Mouse (Mus musculus) v-Abl transformed pro-B cells (cell line): ENCODE results near the gene Nrxn3.

Experiments used
- in situ Hi-C, 2 experiments: fragments of 400-800 bp; cut with MboI; formaldehyde crosslinking; loops; one replicate each; pipeline ENCODE4 v1.15.1; 2025; ENCODE audit not compliant: unreplicated experiment in 2 of 2

Gene Nrxn3

DNA sequence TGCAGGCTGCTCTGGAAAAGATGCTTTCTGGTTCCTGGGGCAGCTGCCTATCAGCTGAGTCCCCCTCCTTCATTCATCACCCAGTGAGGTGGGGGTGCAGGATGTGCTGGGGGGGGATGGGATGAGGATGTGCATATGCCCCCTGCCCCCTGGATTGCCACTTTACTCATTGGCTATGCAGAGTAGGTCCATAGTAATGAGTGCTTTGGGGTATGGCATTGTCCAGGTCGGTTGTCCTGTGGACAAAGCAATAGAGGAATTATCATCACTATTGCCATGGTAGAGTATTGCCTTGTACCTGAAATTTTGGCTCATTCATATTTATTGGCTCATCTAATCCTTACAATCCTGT is 79.0 kb downstream of the Nrxn3 start:
- in situ Hi-C loops = no loop called here

DNA sequence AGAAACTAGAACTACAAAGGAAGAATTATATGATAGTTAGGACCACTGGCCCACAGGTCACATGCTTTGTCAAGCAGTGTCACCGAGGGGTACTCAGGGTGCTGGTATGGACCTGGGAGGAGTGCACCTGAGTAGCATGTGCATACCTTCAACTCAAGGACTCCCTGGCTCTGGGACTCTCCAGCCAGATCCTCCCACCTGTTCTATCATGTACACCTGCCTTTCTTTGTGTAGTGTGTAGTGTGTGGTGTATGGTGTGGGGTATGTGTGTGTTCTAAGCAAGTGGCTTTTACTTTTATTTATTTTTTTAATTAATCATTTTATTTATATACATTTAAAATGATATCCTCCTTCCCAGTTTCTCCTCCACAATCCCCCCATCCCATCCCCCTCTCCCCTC is 86.3 kb downstream of the Nrxn3 start:
- in situ Hi-C loops = no loop called here

DNA sequence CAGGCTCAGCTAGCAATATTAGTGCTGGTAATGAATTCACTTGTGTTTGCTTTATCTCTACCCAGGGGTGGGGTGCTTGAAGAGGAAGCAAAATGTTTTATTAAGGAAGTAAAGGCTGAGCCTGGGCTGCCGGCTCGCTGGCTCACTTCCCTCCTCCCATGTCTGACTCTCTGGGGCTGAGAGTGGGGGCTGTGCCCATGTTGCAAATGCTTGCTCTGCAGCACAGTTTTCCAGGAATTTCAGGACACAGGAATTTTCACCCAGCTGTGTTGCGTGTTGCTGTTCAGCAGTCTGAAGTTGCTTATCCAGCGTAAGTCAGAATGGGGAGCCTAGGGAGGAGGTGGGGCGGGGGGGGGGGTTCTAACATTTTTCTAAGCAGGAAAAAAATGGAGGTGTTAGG is 89.5 kb downstream of the Nrxn3 start:
- in situ Hi-C loops = no loop called here

- in situ Hi-C loops = no loop called here
Measured at GRCm38 (mm10) chr12:88816865-88817264, 94.2 kb downstream of the Nrxn3 start.

GRCm38 (mm10) chr12:88818622-88819334 is 96.1 kb downstream of the Nrxn3 start:
- in situ Hi-C loops = no loop called here

DNA sequence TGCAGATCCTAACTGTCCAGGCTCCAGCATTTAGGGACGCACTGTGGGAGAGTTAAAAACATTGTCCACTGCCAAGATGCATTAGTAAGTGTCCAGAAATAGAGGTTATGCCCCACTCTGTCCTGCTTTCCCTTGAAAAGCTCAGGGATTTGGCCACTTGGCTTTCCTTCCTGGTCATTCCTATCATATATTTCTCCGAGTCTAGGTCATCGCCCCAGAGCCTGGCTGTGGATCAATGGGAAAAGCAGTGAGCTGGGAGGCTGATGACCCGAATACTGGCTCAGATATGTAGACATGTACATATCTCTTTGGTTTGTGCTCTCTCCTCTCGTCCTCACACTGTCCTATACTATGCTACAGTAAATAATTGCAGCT is 96.6 kb downstream of the Nrxn3 start:
- in situ Hi-C loops = no loop called here

GRCm38 (mm10) chr12:88820131-88820530 is 97.5 kb downstream of the Nrxn3 start:
- in situ Hi-C loops = no loop called here

DNA sequence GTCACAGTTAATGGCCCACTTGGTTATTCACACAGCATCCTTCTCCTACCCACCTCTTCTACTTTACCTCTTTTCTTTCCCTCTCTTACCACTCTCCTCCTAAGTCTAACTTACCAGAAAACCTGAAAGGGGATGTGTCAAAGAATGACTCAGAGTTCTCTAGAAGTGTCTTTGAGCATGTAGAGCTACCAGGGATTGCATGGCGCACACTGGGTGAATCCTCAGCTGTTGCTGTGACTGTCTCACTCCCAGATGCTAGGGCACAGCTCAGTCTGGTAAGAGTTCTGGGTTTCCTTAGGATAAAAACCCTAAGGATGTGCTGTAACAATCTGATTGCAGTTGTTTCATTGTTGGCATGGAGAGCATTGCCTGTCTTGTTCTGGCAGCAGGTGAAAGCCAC is 108.2 kb downstream of the Nrxn3 start:
- in situ Hi-C loops = no loop called here

DNA sequence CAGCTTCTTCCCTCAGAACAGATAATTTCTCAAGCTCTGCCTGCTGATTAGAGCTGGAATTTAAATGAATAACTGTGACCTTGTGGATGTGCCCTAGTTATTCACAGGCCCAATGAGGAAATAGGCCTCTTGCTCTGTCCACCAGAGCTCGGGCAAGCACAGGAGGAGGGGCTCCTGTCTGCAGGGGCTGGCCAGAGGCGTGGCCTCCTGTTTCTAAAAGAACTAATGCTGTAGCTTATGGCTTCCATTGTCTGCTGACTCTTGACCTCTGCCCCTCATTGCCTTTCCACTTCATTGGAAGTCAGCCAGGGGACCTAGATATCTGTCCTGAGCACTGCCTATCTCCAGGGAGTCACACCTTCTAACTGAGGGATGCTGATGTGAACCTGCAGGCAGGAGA is 113.1 kb downstream of the Nrxn3 start:
- in situ Hi-C loops = no loop called here

DNA sequence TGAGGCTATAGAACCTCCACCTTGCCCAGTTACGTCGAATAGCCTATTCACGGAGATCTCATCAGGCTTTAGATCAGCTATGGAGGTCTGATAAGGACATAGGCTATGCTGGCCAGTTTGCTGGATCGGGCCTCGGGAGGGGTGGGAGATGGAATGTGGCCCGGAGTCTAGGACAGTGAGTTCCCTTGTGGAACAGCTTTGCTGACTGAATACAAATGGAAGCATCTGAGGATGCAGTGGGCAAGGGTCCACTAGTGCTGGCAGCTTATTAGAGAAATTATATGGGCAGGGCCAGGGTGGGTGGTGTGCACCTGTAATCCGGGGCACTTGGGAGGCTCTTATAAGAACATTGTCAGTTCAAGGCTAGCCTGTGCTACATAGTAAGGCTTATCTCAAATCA is 117.0 kb downstream of the Nrxn3 start:
- in situ Hi-C loops = no loop called here

DNA sequence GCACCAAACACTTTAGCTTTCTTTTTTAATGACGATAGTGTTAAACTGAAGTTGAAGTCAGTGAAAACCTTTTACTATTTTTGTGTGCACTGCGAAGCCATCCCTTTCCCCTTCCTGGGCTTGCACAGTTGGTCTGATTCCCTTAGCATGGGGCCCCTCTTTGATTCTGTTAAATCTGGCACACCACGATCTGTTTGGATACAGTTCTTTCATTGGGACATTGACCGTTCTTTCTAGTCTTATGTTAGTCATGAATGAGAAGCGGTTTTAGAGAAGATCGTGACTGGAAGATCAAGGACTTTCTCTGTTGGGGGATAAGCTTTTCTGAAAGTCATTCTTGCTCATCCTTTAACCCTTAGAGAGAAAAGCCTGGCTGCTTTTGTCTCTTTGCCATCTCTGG is 118.7 kb downstream of the Nrxn3 start:
- in situ Hi-C loops = no loop called here

- in situ Hi-C loops = no loop called here
Measured at GRCm38 (mm10) chr12:88850400-88851179, 127.9 kb downstream of the Nrxn3 start.

GRCm38 (mm10) chr12:88854039-88854438 is 131.4 kb downstream of the Nrxn3 start:
- in situ Hi-C loops = no loop called here

GRCm38 (mm10) chr12:88857701-88858100 is 135.0 kb downstream of the Nrxn3 start:
- in situ Hi-C loops = no loop called here

DNA sequence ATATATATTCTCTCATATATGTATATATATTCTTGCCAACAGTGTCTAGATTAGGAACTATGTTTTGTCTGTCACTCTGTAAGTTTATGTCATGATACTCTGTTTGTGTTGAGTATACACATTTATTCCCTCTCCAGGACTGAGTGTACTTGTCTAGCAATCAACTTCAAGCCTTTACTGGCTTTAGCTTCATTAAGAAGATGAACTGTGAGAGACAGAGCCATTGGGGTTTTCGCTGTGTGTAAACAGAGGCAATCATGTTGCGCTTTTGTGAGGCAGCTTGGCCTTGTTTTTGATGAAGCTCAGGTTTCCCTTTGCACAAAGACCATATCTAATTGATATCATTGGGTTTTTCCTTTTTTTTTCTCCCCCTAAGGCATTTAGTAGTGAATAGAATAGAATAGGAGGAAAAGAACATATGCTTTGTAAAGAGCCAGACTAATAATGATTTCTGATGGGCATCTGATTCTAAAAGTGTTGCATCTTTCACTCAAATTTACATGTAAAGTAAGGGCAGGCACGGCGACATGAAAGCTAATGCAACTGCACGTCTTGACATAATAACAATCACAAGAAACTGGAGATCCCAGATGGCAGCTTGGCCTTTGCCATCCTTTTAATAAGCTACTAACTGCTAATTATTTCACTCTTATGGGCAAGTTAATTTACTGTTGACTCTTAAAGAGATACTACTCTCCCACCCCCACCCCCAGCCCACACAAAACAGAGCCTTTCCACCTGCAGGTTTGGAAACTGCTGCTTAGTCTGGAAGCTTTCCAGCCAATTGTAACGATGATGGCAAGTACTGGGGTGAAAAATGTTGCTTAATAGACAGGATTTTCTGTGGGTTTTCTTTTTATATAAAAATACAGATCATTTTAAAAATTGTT is 137.0 kb downstream of the Nrxn3 start:
- in situ Hi-C loops = no loop called here

DNA sequence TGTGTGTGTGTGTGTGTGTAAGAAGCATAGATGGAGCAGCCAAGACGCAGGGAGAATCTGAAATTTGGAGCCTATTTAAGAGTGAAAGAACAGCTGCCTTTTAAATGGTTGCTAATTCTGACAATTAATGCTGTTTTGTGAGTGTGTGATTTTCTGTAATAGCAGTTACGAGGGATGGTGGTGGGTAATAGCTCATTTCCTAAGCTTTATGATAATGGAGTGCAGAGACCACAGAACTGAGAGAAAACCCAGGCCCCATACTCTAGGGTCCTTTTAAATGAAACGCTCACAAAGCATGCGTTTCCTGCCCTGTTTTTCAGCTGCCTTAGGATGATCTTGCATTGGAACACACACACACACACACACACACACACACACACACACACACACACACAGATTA is 137.7 kb downstream of the Nrxn3 start:
- in situ Hi-C loops = no loop called here

- in situ Hi-C loops = no loop called here
Measured at GRCm38 (mm10) chr12:88863069-88863468, 140.4 kb downstream of the Nrxn3 start.

DNA sequence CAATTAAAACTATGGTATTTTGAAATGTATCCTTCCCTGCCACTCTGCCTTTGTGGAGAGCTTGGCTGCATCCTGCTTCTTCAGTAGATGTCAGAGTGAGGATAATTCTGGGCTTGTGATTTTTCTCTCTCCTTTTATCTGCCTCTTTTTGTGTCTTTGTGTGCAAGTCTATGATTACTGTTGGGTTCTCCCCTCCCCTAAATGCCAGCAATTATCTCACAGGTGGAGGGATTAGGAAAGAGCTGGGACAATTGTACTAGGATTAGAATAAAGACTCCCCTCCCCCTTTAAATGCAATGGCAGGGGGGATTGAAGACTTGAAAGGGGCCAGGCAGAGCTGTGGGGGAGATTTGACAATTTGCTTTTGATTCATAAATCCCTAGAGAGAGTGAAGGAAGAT is 145.6 kb downstream of the Nrxn3 start:
- in situ Hi-C loops = no loop called here

GRCm38 (mm10) chr12:88897331-88897730 is 174.7 kb downstream of the Nrxn3 start:
- in situ Hi-C loops = no loop called here

DNA sequence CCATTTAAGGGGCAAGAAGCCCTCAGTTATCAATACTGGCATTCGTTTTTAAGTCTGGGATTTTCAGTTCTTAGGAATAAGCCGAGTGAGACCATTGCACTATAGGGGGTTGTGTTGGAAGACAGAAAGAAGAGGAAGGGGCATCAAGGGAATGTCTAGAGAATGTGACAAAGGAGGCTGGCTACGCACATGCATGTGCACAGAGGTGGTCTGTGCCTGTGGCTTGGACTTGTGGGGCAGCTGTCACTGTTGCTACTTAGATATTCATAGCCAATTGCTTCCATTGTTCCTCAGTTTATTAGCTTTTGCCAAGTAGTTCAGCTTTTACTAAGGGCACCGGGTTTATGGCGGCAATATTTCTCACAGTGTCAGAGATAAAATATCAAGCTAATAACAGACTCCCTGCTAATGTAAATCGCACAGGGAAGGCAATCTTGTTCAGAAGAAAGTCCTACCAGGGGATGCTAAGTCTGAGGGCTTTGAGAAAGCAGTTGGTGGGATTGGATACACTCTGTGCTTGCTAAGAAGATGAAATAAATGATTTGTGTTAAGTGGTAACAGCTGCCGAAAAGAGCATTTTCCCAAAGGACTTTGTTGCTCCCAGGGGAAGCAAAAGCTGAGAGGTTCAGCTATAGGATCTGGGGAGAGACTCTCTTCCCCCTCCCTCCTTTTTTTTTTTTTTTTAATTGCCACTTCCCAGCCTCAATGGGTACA is 177.5 kb downstream of the Nrxn3 start:
- in situ Hi-C loops = no loop called here

GRCm38 (mm10) chr12:88900728-88901080 is 178.0 kb downstream of the Nrxn3 start:
- in situ Hi-C loops = no loop called here
